Mouse (Mus musculus) c-Kit-positive CD71-positive TER-119-positive erythroid progenitor cells, embryonic 14.5 days (primary cell): ENCODE results near the gene Arglu1.

ENCODE experiments used
- DNase-seq: peaks from one replicate; pipeline ENCODE4 v3.0.0-alpha.2; 2013; ENCODE audit warnings: low spot score

Arglu1 gene

GRCm38 (mm10) chr8:8690146-8691092 is at the start of gene Arglu1:
Arglu1 (minus strand) TSS chr8:8690521.
- peak; percentile 89 for DNase-seq

- no peak for DNase-seq
Measured at GRCm38 (mm10) chr8:8737271-8737670, 47.0 kb upstream of the Arglu1 start.

- no peak for DNase-seq
Measured at GRCm38 (mm10) chr8:8736826-8737225, 46.5 kb upstream of the Arglu1 start.

GRCm38 (mm10) chr8:8733804-8734203 is 43.5 kb upstream of the Arglu1 start:
- DNase-seq: peak; percentile 7

GRCm38 (mm10) chr8:8728643-8729042 is 38.3 kb upstream of the Arglu1 start:
- no peak for DNase-seq

- DNase-seq: no peak
Measured at GRCm38 (mm10) chr8:8726547-8726946, 36.2 kb upstream of the Arglu1 start.

GRCm38 (mm10) chr8:8704813-8705212 is 14.5 kb upstream of the Arglu1 start:
- no peak for DNase-seq

- DNase-seq: no peak
Measured at GRCm38 (mm10) chr8:8703668-8704067, 13.3 kb upstream of the Arglu1 start.

GRCm38 (mm10) chr8:8700821-8701220 is 10.5 kb upstream of the Arglu1 start:
- no peak for DNase-seq

GRCm38 (mm10) chr8:8700229-8700628 is 9.9 kb upstream of the Arglu1 start:
- DNase-seq: no peak

GRCm38 (mm10) chr8:8689454-8690145 is 721 bp downstream of the Arglu1 start:
- DNase-seq: no peak

- no peak for DNase-seq
Measured at GRCm38 (mm10) chr8:8688823-8689453, 1.4 kb downstream of the Arglu1 start.

- DNase-seq: no peak
Measured at GRCm38 (mm10) chr8:8685517-8685916, 4.8 kb downstream of the Arglu1 start.

- no peak for DNase-seq
Measured at GRCm38 (mm10) chr8:8682697-8683096, 7.6 kb downstream of the Arglu1 start.

- no peak for DNase-seq
Measured at GRCm38 (mm10) chr8:8678236-8678635, 12.1 kb downstream of the Arglu1 start.

- no peak for DNase-seq
Measured at GRCm38 (mm10) chr8:8674864-8675263, 15.5 kb downstream of the Arglu1 start.

- DNase-seq: peak; percentile 83
Measured at GRCm38 (mm10) chr8:8661759-8662138, 28.6 kb downstream of the Arglu1 start.

GRCm38 (mm10) chr8:8661103-8661758 is 29.1 kb downstream of the Arglu1 start, which contains the start of gene Efnb2:
Efnb2 (minus strand) TSS chr8:8661242.
- peak; percentile 75 for DNase-seq

GRCm38 (mm10) chr8:8660307-8661098 is 29.8 kb downstream of the Arglu1 start:
- no peak for DNase-seq

GRCm38 (mm10) chr8:8659503-8660306 is 30.6 kb downstream of the Arglu1 start:
- DNase-seq: no peak
